Mouse (Mus musculus): ENCODE measurements around the gene Pgpep1. TPM values are rescaled to one million over a fixed set of nuclear protein-coding genes. Genes with fewer than 3 reads are reported as not detected.

The Pgpep1 gene
- polyA plus RNA-seq (2015; fragmentation: Nextera tagmentation; extraction: Ambion mirVana), result 19.2 and 24.1 TPM in 2 replicates

DNA sequence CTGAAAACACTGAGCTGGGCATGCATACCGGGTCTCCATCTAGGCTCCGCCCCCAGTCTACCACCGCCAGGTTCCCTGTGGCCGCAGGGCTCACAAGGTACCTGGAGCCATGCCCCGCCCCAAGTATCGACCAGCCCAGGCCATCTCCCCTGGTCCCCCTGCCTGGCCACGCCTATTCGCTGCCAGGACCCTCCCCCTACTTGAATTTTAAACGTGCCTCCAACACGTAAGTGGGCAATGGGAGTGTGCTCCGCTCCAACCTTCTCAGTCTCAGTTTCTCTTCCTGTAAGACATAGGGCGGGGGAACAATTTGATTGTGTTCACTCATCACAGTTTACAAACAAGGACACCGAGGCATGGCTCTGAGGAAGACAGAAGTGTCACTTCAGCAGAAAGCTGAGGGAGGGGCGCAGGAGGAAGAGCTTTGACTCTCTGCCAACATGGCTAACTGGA lies at the start of gene Pgpep1:
Gene Pgpep1, minus strand, starts transcription at position 116 of the 453 bp plus-strand sequence.

DNA sequence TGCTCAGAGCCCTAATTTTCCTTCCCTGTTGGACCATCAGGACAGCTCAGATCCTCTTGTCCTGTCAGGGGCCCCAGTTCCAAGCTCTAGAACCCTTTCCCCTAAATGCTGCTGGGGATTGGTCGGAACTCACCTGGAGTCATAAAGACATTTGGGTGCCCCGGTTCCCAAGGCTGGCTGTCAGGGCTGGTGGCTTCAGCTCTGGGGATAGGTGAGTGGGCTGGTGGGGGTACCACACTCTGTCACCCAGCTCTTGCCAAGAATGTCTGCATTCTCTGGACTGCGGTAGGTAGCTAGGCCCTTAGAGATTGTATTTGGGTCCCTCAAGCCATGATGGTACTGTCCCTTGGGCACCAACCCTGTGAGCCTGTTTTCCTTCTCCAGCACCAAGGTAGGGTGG lies 43.1 kb upstream of the Pgpep1 start, which contains the start of gene Iqcn:
Gene Iqcn, plus strand, starts transcription at position 171 of the 400 bp plus-strand sequence.

GRCm38 (mm10) chr8:70698310-70699109 lies 38.3 kb upstream of the Pgpep1 start, which contains the start of gene Jund:
Gene Jund, plus strand, starts transcription at chr8:70698949.

GRCm38 (mm10) chr8:70673079-70673856 lies 13.1 kb upstream of the Pgpep1 start, which contains the start of gene Lsm4:
Gene Lsm4, plus strand, starts transcription at chr8:70673248.

DNA sequence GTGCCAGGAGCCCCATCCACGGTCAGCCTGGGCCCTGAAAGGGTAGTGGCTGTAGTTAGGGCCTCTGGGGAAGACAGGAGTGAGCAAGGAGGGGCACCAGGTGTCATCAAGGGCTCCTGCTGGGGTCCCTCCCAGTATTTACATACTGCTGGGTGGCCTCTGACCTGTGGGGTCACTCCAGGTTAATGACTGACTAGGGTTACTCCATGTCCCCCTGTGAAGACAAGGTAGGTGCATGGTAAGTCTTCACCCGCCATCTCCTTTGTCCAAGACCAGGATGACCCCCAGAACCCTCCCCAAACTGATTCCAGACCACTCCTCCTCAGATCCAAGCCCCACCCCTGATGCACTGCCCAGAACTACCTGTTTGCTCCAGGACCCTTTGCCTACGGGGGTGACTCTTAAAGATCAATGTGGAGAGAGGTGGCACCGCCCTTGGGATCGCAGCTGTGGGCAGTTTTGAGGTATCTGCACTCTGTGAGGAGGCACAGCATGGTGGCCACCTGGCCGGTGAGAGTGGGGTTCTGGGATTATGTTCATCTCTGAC lies 27.8 kb downstream of the Pgpep1 start, which contains the start of gene Gdf15:
Gene Gdf15, minus strand, starts transcription at position 111 of the 547 bp plus-strand sequence.

GRCm38 (mm10) chr8:70615894-70616293 lies 44.3 kb downstream of the Pgpep1 start, which contains the start of gene Lrrc25:
Gene Lrrc25, plus strand, starts transcription at chr8:70616155.

DNA sequence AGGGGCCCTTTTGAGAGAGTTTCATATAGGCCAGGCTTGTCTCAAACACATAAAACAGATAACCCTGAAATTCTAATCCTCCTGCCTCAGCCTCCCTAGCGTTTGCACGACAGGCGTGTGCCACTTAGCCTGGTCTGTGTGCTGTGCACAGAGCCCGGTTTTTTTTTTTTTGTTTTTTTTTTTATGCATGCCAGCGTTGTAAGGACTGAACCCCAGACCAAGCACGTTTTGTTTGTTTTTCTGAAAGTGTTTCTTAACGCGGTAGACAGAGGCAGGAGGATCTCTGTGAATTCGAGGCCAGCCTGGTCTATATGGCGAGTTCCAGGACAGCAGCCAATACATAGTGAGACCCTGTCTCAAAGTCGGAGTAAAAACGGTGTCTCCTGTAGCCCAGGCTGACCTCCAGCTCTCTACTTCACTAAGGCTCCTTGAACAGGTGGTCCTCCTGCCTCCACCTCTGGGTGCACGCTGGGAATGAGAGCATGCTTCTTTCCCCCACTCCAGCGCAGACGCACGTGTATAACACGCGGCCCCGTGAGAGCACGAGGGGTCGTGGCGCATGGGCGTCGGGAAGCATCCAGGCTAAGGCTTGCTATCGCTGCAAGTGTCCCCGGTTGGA lies 51.3 kb downstream of the Pgpep1 start, which contains the start of gene Ssbp4:
Gene Ssbp4, minus strand, starts transcription at position 124 of the 619 bp plus-strand sequence.

Other genes starting within 250 kb of the Pgpep1 start
- gene Crtc1, start 220.8 kb downstream of the Pgpep1 start, polyA plus RNA-seq (2015; fragmentation: Nextera tagmentation; extraction: Ambion mirVana), result 7.8 and 8.3 TPM in 2 replicates
- 17.0 and 18.6 TPM in 2 replicates for gene Klhl26, start 183.4 kb downstream of the Pgpep1 start, polyA plus RNA-seq (2015; fragmentation: Nextera tagmentation; extraction: Ambion mirVana)
- not detected in 2 replicates for gene Tmem59l, start 173.0 kb downstream of the Pgpep1 start, polyA plus RNA-seq (2015; fragmentation: Nextera tagmentation; extraction: Ambion mirVana)
- 0.36 and 0.42 TPM in 2 replicates for gene Crlf1, start 167.2 kb downstream of the Pgpep1 start, polyA plus RNA-seq (2015; fragmentation: Nextera tagmentation; extraction: Ambion mirVana)
- gene Rex1bd, start 153.6 kb downstream of the Pgpep1 start, polyA plus RNA-seq (2015; fragmentation: Nextera tagmentation; extraction: Ambion mirVana), result 113 and 116 TPM in 2 replicates
- 768 and 841 TPM in 2 replicates for gene Uba52, start 149.6 kb downstream of the Pgpep1 start, polyA plus RNA-seq (2015; fragmentation: Nextera tagmentation; extraction: Ambion mirVana)
- gene Fkbp8, start 132.7 kb downstream of the Pgpep1 start, polyA plus RNA-seq (2015; fragmentation: Nextera tagmentation; extraction: Ambion mirVana), result 200 and 204 TPM in 2 replicates
- gene Kxd1, start 132.4 kb downstream of the Pgpep1 start, polyA plus RNA-seq (2015; fragmentation: Nextera tagmentation; extraction: Ambion mirVana), result 53.9 and 54.6 TPM in 2 replicates
- gene Ell, start 120.9 kb downstream of the Pgpep1 start, polyA plus RNA-seq (2015; fragmentation: Nextera tagmentation; extraction: Ambion mirVana), result 11.7 and 12.5 TPM in 2 replicates
- gene Isyna1, start 66.0 kb downstream of the Pgpep1 start, polyA plus RNA-seq (2015; fragmentation: Nextera tagmentation; extraction: Ambion mirVana), result 25.1 and 27.7 TPM in 2 replicates
- gene Ssbp4, start 51.5 kb downstream of the Pgpep1 start, polyA plus RNA-seq (2015; fragmentation: Nextera tagmentation; extraction: Ambion mirVana), result 71.0 and 78.8 TPM in 2 replicates
- 4.4 and 6.6 TPM in 2 replicates for gene Lrrc25, start 44.2 kb downstream of the Pgpep1 start, polyA plus RNA-seq (2015; fragmentation: Nextera tagmentation; extraction: Ambion mirVana)
- gene Gdf15, start 27.9 kb downstream of the Pgpep1 start, polyA plus RNA-seq (2015; fragmentation: Nextera tagmentation; extraction: Ambion mirVana), result 0.79 and 2.8 TPM in 2 replicates
- 119 and 132 TPM in 2 replicates for gene Lsm4, start 12.9 kb upstream of the Pgpep1 start, polyA plus RNA-seq (2015; fragmentation: Nextera tagmentation; extraction: Ambion mirVana)
- gene Jund, start 38.6 kb upstream of the Pgpep1 start, polyA plus RNA-seq (2015; fragmentation: Nextera tagmentation; extraction: Ambion mirVana), result 41.5 and 52.0 TPM in 2 replicates
- gene Iqcn, start 43.1 kb upstream of the Pgpep1 start, polyA plus RNA-seq (2015; fragmentation: Nextera tagmentation; extraction: Ambion mirVana), result 0.04 TPM in 1 of 2 replicates, not detected in the other
- gene Gm3336, start 58.2 kb upstream of the Pgpep1 start, polyA plus RNA-seq (2015; fragmentation: Nextera tagmentation; extraction: Ambion mirVana), result 0.19 and 0.20 TPM in 2 replicates
- gene Pde4c, start 63.3 kb upstream of the Pgpep1 start, polyA plus RNA-seq (2015; fragmentation: Nextera tagmentation; extraction: Ambion mirVana), result 0.05 and 0.10 TPM in 2 replicates
- 9.9 and 10.0 TPM in 2 replicates for gene Rab3a, start 94.3 kb upstream of the Pgpep1 start, polyA plus RNA-seq (2015; fragmentation: Nextera tagmentation; extraction: Ambion mirVana)
- 49.0 and 49.6 TPM in 2 replicates for gene Mpv17l2, start 100.6 kb upstream of the Pgpep1 start, polyA plus RNA-seq (2015; fragmentation: Nextera tagmentation; extraction: Ambion mirVana)
- gene Pik3r2, start 116.3 kb upstream of the Pgpep1 start, polyA plus RNA-seq (2015; fragmentation: Nextera tagmentation; extraction: Ambion mirVana), result 27.2 and 27.8 TPM in 2 replicates
- 4.8 and 6.3 TPM in 2 replicates for gene Mast3, start 144.7 kb upstream of the Pgpep1 start, polyA plus RNA-seq (2015; fragmentation: Nextera tagmentation; extraction: Ambion mirVana)
- 0.06 TPM in 1 of 2 replicates, not detected in the other for gene Il12rb1, start 148.1 kb upstream of the Pgpep1 start, polyA plus RNA-seq (2015; fragmentation: Nextera tagmentation; extraction: Ambion mirVana)
- gene Arrdc2, start 179.3 kb upstream of the Pgpep1 start, polyA plus RNA-seq (2015; fragmentation: Nextera tagmentation; extraction: Ambion mirVana), result 4.0 and 5.5 TPM in 2 replicates
- gene Kcnn1, start 202.9 kb upstream of the Pgpep1 start, polyA plus RNA-seq (2015; fragmentation: Nextera tagmentation; extraction: Ambion mirVana), result 1.2 and 1.4 TPM in 2 replicates
- gene Ccdc124, start 213.5 kb upstream of the Pgpep1 start, polyA plus RNA-seq (2015; fragmentation: Nextera tagmentation; extraction: Ambion mirVana), result 73.6 and 78.0 TPM in 2 replicates
- gene Slc5a5, start 232.4 kb upstream of the Pgpep1 start, polyA plus RNA-seq (2015; fragmentation: Nextera tagmentation; extraction: Ambion mirVana), result 0.66 and 1.1 TPM in 2 replicates
- 3,897 and 4,512 TPM in 2 replicates for gene Rpl18a, start 237.0 kb upstream of the Pgpep1 start, polyA plus RNA-seq (2015; fragmentation: Nextera tagmentation; extraction: Ambion mirVana)
- 31.9 and 35.1 TPM in 2 replicates for gene Map1s, start 245.5 kb upstream of the Pgpep1 start, polyA plus RNA-seq (2015; fragmentation: Nextera tagmentation; extraction: Ambion mirVana)